ENCODE assay signal across 25 mouse cellular contexts in genomic region chr1:190001084-190001483, GRCm38 (mm10).
DNase-seq lines count a peak whose midpoint lies in the region; ATAC-seq and TF ChIP-seq lines count a peak whose summit lies in the region.
"Had no signal": no experiment of that assay in that cellular context is flagged by ENCODE, and none has a peak within 500 bp of the region (broad histone marks: within the 10 kb centered on the region; RNA-seq: fewer than 3 reads in every experiment).

No protein-coding gene starts in this region.

- no peak overlapping the region for H3K4me3 ChIP-seq in kidney, adult 2 months (ENCODE audit: insufficient read depth, low read depth, low read length)
- H3K4me3 ChIP-seq in kidney, embryonic 16.5 days (ENCODE audit: low read length) = no peak overlapping the region
- H3K4me3 ChIP-seq in neural tube, embryonic 11.5 days (ENCODE audit: low read depth, low read length) = no peak overlapping the region
- H3K4me3 ChIP-seq: embryonic facial prominence, embryonic 10.5 days; embryonic facial prominence, embryonic 13.5 days; erythroblast, embryonic 14.5 days; forebrain, embryonic 12.5 days; gastrocnemius, adult 2 months; hindbrain, embryonic 12.5 days had no signal

- H3K4me2 ChIP-seq in kidney, embryonic 16.5 days (replicated peaks; ENCODE audit: low read depth, low read length) = no peak overlapping the region
- no peak overlapping the region for H3K4me2 ChIP-seq in neural tube, embryonic 11.5 days (ENCODE audit: low read depth)
- H3K4me2 ChIP-seq: embryonic facial prominence, embryonic 13.5 days; forebrain, embryonic 12.5 days; heart, embryonic 11.5 days; hindbrain, embryonic 12.5 days had no signal

- peak; percentile 74; the same call in 1 of the 2 replicates for ATAC-seq in kidney, embryonic 16.5 days (ENCODE audit: low FRiP score, low TSS enrichment)
- no peak for ATAC-seq in neural tube, embryonic 11.5 days (ENCODE audit: insufficient read depth, low FRiP score, low TSS enrichment)
- ATAC-seq: activated CD4-positive, CD25-positive, alpha-beta regulatory T cell, adult 4 months; forebrain, embryonic 16.5 days had no signal

- peak; percentile 3 for DNase-seq in kidney, adult 2 months
- no peak for DNase-seq in kidney, postnatal 25 days
- DNase-seq in kidney, adult 18-20 months = no peak
- peak; percentile 4 for DNase-seq in neural tube, embryonic 11.5 days (ENCODE audit: low spot score)
- no peak for DNase-seq in neural tube, embryonic 10.5 days (ENCODE audit: extremely low spot score, low spot score)
- DNase-seq in frontal cortex, postnatal 10 days (ENCODE audit: low spot score in 2 of 2) = no peak
- DNase-seq: adrenal gland, adult 8-10 months; adrenal gland, postnatal 25 days; cerebellum, adult 11-12 months; cerebellum, adult 8-10 months; cerebellum, postnatal 10 days; cerebellum, postnatal 36 days; embryo, embryonic 11 days; gastrocnemius, adult 2 months; gastrocnemius, postnatal 14 days; heart, adult 11 months had no signal

- no peaks in the 10 kb centered on the region for H3K36me3 ChIP-seq in kidney, adult 2 months (ENCODE audit: control insufficient read depth, insufficient read depth, low read length)
- no peaks in the 10 kb centered on the region for H3K36me3 ChIP-seq in kidney, embryonic 16.5 days (ENCODE audit: insufficient read depth, low read length)
- no peaks in the 10 kb centered on the region for H3K36me3 ChIP-seq in neural tube, embryonic 11.5 days (ENCODE audit: control insufficient read depth, insufficient read depth, low read length)
- H3K36me3 ChIP-seq: embryonic facial prominence, embryonic 10.5 days; embryonic facial prominence, embryonic 13.5 days; forebrain, embryonic 12.5 days; hindbrain, embryonic 12.5 days had no signal

- no peak overlapping the region for H3K27ac ChIP-seq in kidney, adult 2 months (ENCODE audit: insufficient read depth, low read depth, low read length)
- no peak overlapping the region for H3K27ac ChIP-seq in kidney, embryonic 16.5 days (ENCODE audit: low read length)
- no peak overlapping the region for H3K27ac ChIP-seq in neural tube, embryonic 11.5 days (ENCODE audit: low read depth, low read length)
- H3K27ac ChIP-seq: embryonic facial prominence, embryonic 10.5 days; embryonic facial prominence, embryonic 13.5 days; forebrain, embryonic 12.5 days; gastrocnemius, adult 2 months; hindbrain, embryonic 12.5 days had no signal

- no peak for TF ChIP-seq CTCF in kidney, adult 2 months (conservative IDR thresholded peaks at IDR 0.05; ENCODE audit: insufficient read depth, insufficient read length, low read depth, low read length)

- no peak for TF ChIP-seq POLR2A in kidney, adult 2 months (IDR thresholded peaks at IDR 0.05; ENCODE audit: low read depth, low read length)

- WGBS in kidney, adult 2 months = 37% methylated on average over 4 of the region's 4 CpGs
- 15% methylated on average over 4 of the region's 4 CpGs for WGBS in kidney, embryonic 16.5 days
- 83% methylated on average over 4 of the region's 4 CpGs for WGBS in neural tube, embryonic 11.5 days

- peaks cover 7% of the 10 kb centered on the region; the same call in 1 of the 2 replicates for H3K9me3 ChIP-seq in kidney, embryonic 16.5 days (ENCODE audit: low read length)
- H3K9me3 ChIP-seq in neural tube, embryonic 11.5 days (ENCODE audit: control insufficient read depth, low read length) = no peaks in the 10 kb centered on the region
- H3K9me3 ChIP-seq: embryonic facial prominence, embryonic 10.5 days; forebrain, embryonic 12.5 days had no signal

- no peaks in the 10 kb centered on the region for H3K27me3 ChIP-seq in kidney, adult 2 months (replicated peaks; ENCODE audit: control insufficient read depth, insufficient read depth, low read length)
- no peaks in the 10 kb centered on the region for H3K27me3 ChIP-seq in kidney, embryonic 16.5 days (ENCODE audit: insufficient read depth, low read length)
- H3K27me3 ChIP-seq in neural tube, embryonic 11.5 days (ENCODE audit: control insufficient read depth, insufficient read depth, low read length) = no peaks in the 10 kb centered on the region
- H3K27me3 ChIP-seq: embryonic facial prominence, embryonic 13.5 days; forebrain, embryonic 12.5 days; hindbrain, embryonic 12.5 days had no signal

- no peak overlapping the region for H3K9ac ChIP-seq in kidney, embryonic 16.5 days (replicated peaks; ENCODE audit: low read length)
- no peak overlapping the region for H3K9ac ChIP-seq in neural tube, embryonic 11.5 days (ENCODE audit: low read length)
- H3K9ac ChIP-seq: embryonic facial prominence, embryonic 13.5 days; forebrain, embryonic 12.5 days; hindbrain, embryonic 12.5 days had no signal

- H3K4me1 ChIP-seq in kidney, adult 2 months (ENCODE audit: control insufficient read depth, insufficient read depth, low read length) = peaks cover 6% of the 10 kb centered on the region; the same call in 1 of the 2 replicates
- 0 out of 2 replicates have a peak, but pooled peaks cover 3% of the 10 kb centered on the region for H3K4me1 ChIP-seq in kidney, embryonic 16.5 days (ENCODE audit: insufficient read depth, low read length)
- H3K4me1 ChIP-seq in neural tube, embryonic 11.5 days (ENCODE audit: control insufficient read depth, insufficient read depth, low read length) = no peaks in the 10 kb centered on the region
- H3K4me1 ChIP-seq: embryonic facial prominence, embryonic 13.5 days; forebrain, embryonic 12.5 days; hindbrain, embryonic 12.5 days had no signal

Comparison
In these comparisons a context has a peak if more than half of its experiments do, and no peak if none do; other contexts are left out.
1. DNase-seq: peak in kidney, adult 2 months (single experiment) and neural tube, embryonic 11.5 days (single experiment); none in kidney, postnatal 25 days (0 of 2), kidney, adult 18-20 months (single experiment), neural tube, embryonic 10.5 days (single experiment) and frontal cortex, postnatal 10 days (0 of 2).